Mouse (Mus musculus) kidney, embryonic 15.5 days (tissue): ENCODE measurements around the gene Etl4. TPM values are rescaled to one million over a fixed set of nuclear protein-coding genes. Genes with fewer than 3 reads are reported as not detected.
"Not testable (repeated sequence)": the region's sequence is repeated elsewhere in the genome, so short reads cannot be mapped to it uniquely, and the experiment has no call there.

Source experiments
- ATAC-seq: fragments of 200-750 bp; cut with Nextera tagmentation; replicated peaks from 2 replicates; pipeline ENCODE4 v1.8.0; 2017; ENCODE audit warnings: moderate TSS enrichment; ENCODE audit not compliant: low FRiP score
- H3K27ac ChIP-seq: fragments of 300-500 bp; sonication (generic); 2 replicates; pipeline ENCODE4 v1.5.1; 2015; ENCODE audit warnings: mild to moderate bottlenecking, inconsistent platforms
- H3K27me3 ChIP-seq: fragments of 300-500 bp; sonication (generic); 2 replicates; pipeline ENCODE4 v1.6.1; 2015; ENCODE audit warnings: inconsistent platforms
- H3K36me3 ChIP-seq: fragments of 300-500 bp; sonication (generic); 2 replicates; pipeline ENCODE4 v1.6.1; 2015; ENCODE audit warnings: inconsistent platforms
- H3K4me1 ChIP-seq: fragments of 300-500 bp; sonication (generic); 2 replicates; pipeline ENCODE4 v1.6.1; 2015; ENCODE audit warnings: inconsistent platforms
- H3K4me2 ChIP-seq: fragments of 300-500 bp; sonication (generic); 2 replicates; pipeline ENCODE4 v1.6.1; 2015; ENCODE audit warnings: moderate library complexity, mild to moderate bottlenecking, inconsistent platforms
- H3K4me3 ChIP-seq: fragments of 300-500 bp; sonication (generic); replicated peaks from 2 replicates; pipeline ENCODE4 v1.5.1; 2015; ENCODE audit warnings: mild to moderate bottlenecking, inconsistent platforms
- H3K9ac ChIP-seq: fragments of 300-500 bp; sonication (generic); 2 replicates; pipeline ENCODE4 v1.6.1; 2015; ENCODE audit warnings: mild to moderate bottlenecking, inconsistent platforms
- H3K9me3 ChIP-seq: fragments of 300-500 bp; sonication (generic); replicated peaks from 2 replicates; pipeline ENCODE4 v1.6.1; 2016; ENCODE audit warnings: inconsistent platforms
- WGBS: fragments of 180-500 bp; shearing (Covaris S2); methylation state at CpG from one replicate; pipeline ENCODE4 v1.1.7; 2015; ENCODE audit warnings: mixed read lengths; 5-methylcytosine and 5-hydroxymethylcytosine counted together
- polyA plus RNA-seq: library from polyadenylated mRNA; unstranded; fragments of >200 nt; fragmentation: Nextera tagmentation; extraction: Ambion mirVana; gene quantifications from 2 replicates; pipeline ENCODE4 v1.2.1, GENCODE M21; 2015

Etl4 gene
- polyA plus RNA-seq, 1 experiment from 2014 or later: 63.2 TPM

DNA sequence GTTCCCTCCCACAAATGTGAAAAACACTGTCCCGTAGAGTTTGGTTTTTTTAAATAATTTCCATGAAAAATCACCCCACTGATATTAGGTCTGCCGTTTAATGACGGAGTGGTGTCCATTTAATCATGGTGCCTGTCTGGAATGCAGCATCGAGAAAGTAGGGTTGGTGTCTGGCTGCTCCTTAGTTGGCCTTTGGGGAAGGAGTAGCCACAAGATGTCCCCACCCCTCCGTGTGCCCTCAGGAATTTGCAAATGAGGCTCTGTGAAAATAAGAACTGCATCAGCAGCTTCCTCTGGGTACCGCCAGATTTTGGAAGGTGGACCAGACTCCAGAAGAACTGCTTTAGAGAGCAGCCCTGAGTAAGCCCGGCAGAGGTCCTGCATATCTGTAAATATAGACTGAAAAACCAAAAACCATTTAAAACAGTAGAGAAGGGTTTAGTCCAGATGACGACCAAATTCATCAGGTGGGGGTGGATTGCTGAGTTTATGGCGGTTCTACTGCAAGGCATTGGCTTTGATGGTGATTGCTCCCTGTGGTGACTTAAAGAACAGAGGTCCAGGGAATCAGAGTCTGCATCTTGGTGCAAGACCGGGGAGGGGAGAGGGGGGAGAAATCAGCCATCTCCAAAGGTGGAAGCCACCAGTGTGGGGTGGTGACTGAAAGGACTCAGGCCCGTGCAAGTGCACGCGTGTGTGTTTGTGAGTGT, 762.1 kb downstream of the Etl4 start:
- WGBS: 43% methylated on average over 13 of the region's 13 CpGs
- no peak for ATAC-seq

DNA sequence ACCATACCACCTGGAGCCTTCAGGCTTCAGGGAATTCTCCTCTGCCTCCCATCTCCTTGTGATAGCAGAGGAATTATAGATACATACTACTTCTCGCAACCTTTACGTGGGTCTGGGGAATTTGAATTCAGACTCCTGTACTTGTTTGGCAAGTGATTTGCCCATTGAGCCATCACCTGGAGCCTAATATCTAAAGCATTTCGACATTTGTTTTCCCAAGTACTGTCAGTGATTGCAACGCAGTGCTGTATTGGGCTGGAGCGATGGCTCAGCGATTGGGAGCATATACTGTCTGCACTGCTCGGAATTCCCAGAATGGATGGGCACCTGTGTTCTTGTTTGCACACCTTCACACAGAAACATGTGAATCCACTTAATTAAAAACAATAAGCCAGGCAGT, 762.7 kb downstream of the Etl4 start:
- ATAC-seq: no peak
- no peaks in the 10 kb centered on the region for H3K9me3 ChIP-seq
- H3K36me3 ChIP-seq: peaks cover 14% of the 10 kb centered on the region; the same call in 1 of the 2 replicates
- H3K4me1 ChIP-seq: no peaks in the 10 kb centered on the region
- WGBS: 89% methylated on average over 7 of the region's 7 CpGs
- H3K4me3 ChIP-seq: no peak overlapping the region
- no peak overlapping the region for H3K9ac ChIP-seq
- no peaks in the 10 kb centered on the region for H3K27me3 ChIP-seq
- H3K27ac ChIP-seq: no peak overlapping the region
- no peak overlapping the region for H3K4me2 ChIP-seq

More for the DNA sequence above, 762.1 kb downstream of the Etl4 start:
- Histone ChIP-seq H3K4me1 (no peaks in the 10 kb centered on the region), H3K9ac (no peak overlapping the region), H3K36me3 (peaks cover 14% of the 10 kb centered on the region; the same call in 1 of the 2 replicates), H3K4me3 (no peak overlapping the region), H3K27me3 (no peaks in the 10 kb centered on the region), H3K9me3 (no peaks in the 10 kb centered on the region), H3K4me2 (no peak overlapping the region), H3K27ac (no peak overlapping the region)

DNA sequence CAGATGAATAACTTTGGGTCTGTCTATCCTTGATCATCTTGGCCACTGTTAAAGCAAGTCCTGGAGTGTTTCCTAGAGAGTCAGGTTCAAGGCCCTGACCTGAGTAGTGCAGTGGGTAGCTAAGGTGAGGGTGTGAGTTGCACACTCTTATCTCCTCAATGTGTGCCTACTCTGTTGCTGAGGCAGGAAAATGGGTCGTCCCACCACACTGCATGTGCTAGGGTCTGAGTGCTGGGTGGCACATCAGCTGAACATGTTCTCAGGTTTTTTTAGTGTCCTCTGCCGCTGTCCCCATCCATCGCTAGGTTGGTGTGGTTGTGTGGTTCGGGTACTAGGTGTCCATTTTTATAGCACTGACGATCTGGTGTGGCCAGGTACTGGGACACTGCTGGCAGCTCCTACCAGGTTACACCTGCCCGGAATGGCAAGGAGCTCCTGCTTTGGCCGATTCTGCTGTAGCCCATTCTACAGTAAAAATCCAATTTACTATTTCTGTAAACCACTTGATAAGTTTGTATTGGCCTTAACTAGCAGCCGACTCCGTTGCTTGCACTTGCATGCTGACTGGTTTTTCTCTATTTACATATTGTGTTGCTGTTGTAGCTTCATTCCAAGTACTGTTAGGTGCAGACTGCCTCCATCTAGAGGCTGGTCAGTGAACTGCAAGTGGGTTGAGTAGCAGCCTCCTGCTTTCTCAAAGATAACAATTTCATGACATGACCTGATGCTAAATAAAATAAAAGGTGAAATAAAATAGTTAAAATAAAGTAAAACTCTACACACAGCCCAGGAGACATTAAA, 763.4 kb downstream of the Etl4 start:
- Histone ChIP-seq H3K9ac (no peak overlapping the region), H3K4me3 (no peak overlapping the region), H3K4me2 (no peak overlapping the region), H3K4me1 (no peaks in the 10 kb centered on the region), H3K36me3 (peaks cover 9% of the 10 kb centered on the region; the same call in 1 of the 2 replicates), H3K27ac (no peak overlapping the region), H3K27me3 (no peaks in the 10 kb centered on the region), H3K9me3 (no peaks in the 10 kb centered on the region)
- no peak for ATAC-seq
- 65% methylated on average over 9 of the region's 9 CpGs for WGBS

DNA sequence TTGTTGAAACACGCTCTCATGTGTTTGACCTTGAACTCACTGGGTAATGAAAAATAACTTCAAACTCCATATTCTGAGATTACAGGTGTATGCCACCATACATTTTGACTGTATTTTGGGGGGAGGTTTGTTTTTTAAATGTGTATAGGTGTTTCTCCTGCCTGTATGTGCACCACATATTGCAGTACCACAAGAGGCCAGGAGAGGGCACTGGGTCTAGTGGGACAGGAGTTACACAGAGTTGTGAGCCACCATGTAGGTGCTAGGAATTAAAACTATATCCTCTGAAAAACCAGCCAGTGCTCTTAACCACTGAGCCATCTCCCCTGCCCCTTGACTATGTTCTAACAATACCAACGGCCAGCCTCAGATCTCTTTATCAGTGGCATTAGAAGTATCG, 766.8 kb downstream of the Etl4 start:
- no peak overlapping the region for H3K4me2 ChIP-seq
- no peak overlapping the region for H3K9ac ChIP-seq
- 0 out of 2 replicates have a peak, but pooled peaks cover 4% of the 10 kb centered on the region for H3K36me3 ChIP-seq
- H3K27me3 ChIP-seq: no peaks in the 10 kb centered on the region
- ATAC-seq: no peak
- no peak overlapping the region for H3K4me3 ChIP-seq
- WGBS: 96% methylated on average over 3 of the region's 3 CpGs
- H3K9me3 ChIP-seq: no peaks in the 10 kb centered on the region
- H3K27ac ChIP-seq: no peak overlapping the region
- H3K4me1 ChIP-seq: 0 out of 2 replicates have a peak, but pooled peaks cover 3% of the 10 kb centered on the region

- Histone ChIP-seq H3K9ac (no peak overlapping the region), H3K9me3 (no peaks in the 10 kb centered on the region), H3K4me3 (no peak overlapping the region), H3K4me2 (no peak overlapping the region), H3K4me1 (0 out of 2 replicates have a peak, but pooled peaks cover 3% of the 10 kb centered on the region), H3K36me3 (peaks cover 10% of the 10 kb centered on the region; the same call in 1 of the 2 replicates), H3K27ac (no peak overlapping the region), H3K27me3 (no peaks in the 10 kb centered on the region)
- ATAC-seq: no peak
- WGBS: 64% methylated on average over 7 of the region's 7 CpGs
Measured at GRCm38 (mm10) chr2:20678793-20679192, 769.2 kb downstream of the Etl4 start.

DNA sequence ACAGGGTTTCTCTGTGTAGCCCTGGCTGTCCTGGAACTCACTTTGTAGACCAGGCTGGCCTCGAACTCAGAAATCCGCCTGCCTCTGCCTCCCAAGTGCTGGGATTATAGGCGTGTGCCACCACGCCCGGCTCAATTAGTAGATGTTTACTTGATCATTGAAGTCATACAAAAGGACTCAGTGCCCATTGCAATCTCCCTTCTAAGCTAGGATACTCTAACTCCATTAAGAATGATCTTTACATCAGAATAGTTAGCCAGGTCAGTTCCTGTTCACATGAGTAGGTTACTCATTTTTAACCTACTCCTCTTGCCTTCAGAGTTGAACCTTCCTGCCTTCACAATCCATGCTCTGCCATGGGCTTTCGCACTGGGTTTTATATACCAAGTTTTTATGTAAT, 772.6 kb downstream of the Etl4 start:
- 96% methylated on average over 6 of the region's 6 CpGs for WGBS
- not testable (repeated sequence) for ATAC-seq

GRCm38 (mm10) chr2:20689389-20689788, 779.8 kb downstream of the Etl4 start:
- H3K4me3 ChIP-seq: no peak overlapping the region
- H3K9me3 ChIP-seq: no peaks in the 10 kb centered on the region
- WGBS: 37% methylated on average over 3 of the region's 3 CpGs
- H3K4me2 ChIP-seq: no peak overlapping the region
- peaks cover 4% of the 10 kb centered on the region; the same call in 1 of the 2 replicates for H3K36me3 ChIP-seq
- H3K27me3 ChIP-seq: no peaks in the 10 kb centered on the region
- no peaks in the 10 kb centered on the region for H3K4me1 ChIP-seq
- no peak for ATAC-seq
- no peak overlapping the region for H3K27ac ChIP-seq
- H3K9ac ChIP-seq: no peak overlapping the region

More for the DNA sequence above, 772.6 kb downstream of the Etl4 start:
- not testable (repeated sequence) for H3K4me3 ChIP-seq, H3K9me3 ChIP-seq, H3K36me3 ChIP-seq, H3K4me2 ChIP-seq, H3K9ac ChIP-seq, H3K4me1 ChIP-seq, H3K27ac ChIP-seq, H3K27me3 ChIP-seq

DNA sequence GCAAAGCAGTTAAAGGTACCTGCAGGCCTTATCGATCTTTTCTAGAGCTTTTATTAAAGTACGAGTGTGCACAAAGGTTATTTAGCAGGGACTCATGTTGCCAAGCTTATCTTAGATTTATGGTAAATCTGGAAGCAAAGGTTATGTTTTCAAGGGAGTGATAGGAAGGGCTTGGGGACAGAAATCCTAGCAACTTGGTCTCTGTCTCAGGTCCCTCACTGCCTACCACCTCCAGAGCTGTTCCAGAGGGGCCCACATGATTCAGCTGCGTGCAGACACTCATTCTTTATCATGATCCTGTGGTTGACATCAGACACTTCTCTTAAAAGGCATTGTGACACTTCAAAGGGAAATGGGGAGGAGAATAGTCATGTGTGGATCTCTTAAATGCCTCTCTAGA, 783.3 kb downstream of the Etl4 start:
- no peak for ATAC-seq
- Histone ChIP-seq H3K27me3 (no peaks in the 10 kb centered on the region), H3K4me1 (no peaks in the 10 kb centered on the region), H3K9ac (no peak overlapping the region), H3K4me2 (no peak overlapping the region), H3K36me3 (peaks cover 4% of the 10 kb centered on the region; the same call in 1 of the 2 replicates), H3K27ac (no peak overlapping the region), H3K4me3 (no peak overlapping the region), H3K9me3 (no peaks in the 10 kb centered on the region)
- 71% methylated on average over 3 of the region's 3 CpGs for WGBS

GRCm38 (mm10) chr2:20693772-20694171, 784.2 kb downstream of the Etl4 start:
- no peaks in the 10 kb centered on the region for H3K27me3 ChIP-seq
- no peak overlapping the region for H3K9ac ChIP-seq
- H3K4me1 ChIP-seq: no peaks in the 10 kb centered on the region
- no peak overlapping the region for H3K27ac ChIP-seq
- 90% methylated on average over 1 of the region's 1 CpGs for WGBS
- no peaks in the 10 kb centered on the region for H3K9me3 ChIP-seq
- no peak overlapping the region for H3K4me2 ChIP-seq
- H3K4me3 ChIP-seq: no peak overlapping the region
- 0 out of 2 replicates have a peak, but pooled peaks have one; percentile 25 for ATAC-seq
- H3K36me3 ChIP-seq: peaks cover 4% of the 10 kb centered on the region; the same call in 1 of the 2 replicates

- H3K27ac ChIP-seq: no peak overlapping the region
- no peak overlapping the region for H3K4me3 ChIP-seq
- no peaks in the 10 kb centered on the region for H3K9me3 ChIP-seq
- no peaks in the 10 kb centered on the region for H3K4me1 ChIP-seq
- WGBS: 73% methylated on average over 1 of the region's 1 CpGs
- H3K4me2 ChIP-seq: no peak overlapping the region
- no peaks in the 10 kb centered on the region for H3K36me3 ChIP-seq
- ATAC-seq: no peak
- H3K9ac ChIP-seq: no peak overlapping the region
- H3K27me3 ChIP-seq: no peaks in the 10 kb centered on the region
Measured at GRCm38 (mm10) chr2:20697719-20698118, 788.1 kb downstream of the Etl4 start.

GRCm38 (mm10) chr2:20705110-20705509, 795.5 kb downstream of the Etl4 start:
- H3K9me3 ChIP-seq: no peaks in the 10 kb centered on the region
- H3K4me3 ChIP-seq: no peak overlapping the region
- no peaks in the 10 kb centered on the region for H3K4me1 ChIP-seq
- peaks cover 38% of the 10 kb centered on the region for H3K36me3 ChIP-seq
- H3K9ac ChIP-seq: no peak overlapping the region
- no peak overlapping the region for H3K4me2 ChIP-seq
- WGBS: 79% methylated on average over 4 of the region's 4 CpGs
- H3K27ac ChIP-seq: no peak overlapping the region
- ATAC-seq: no peak
- no peaks in the 10 kb centered on the region for H3K27me3 ChIP-seq

DNA sequence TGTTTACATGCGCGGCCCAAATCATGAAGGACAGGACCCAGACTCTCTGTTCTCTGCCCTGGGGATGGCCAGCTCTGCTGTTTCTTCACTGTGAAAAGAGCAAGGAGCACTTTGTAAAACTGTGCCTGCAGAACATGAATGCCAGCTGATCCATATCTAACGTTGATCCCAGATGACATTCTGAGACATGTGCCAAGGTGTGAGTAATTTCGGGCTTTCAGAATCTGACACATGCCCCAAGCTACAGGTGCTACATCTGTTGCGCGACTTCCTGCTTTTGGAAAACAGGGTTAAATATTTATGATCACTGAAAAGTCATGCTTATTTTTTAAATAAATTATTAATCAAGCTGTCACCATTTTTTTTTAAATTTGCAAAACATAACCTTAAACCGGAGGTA, 801.0 kb downstream of the Etl4 start:
- no peak for ATAC-seq
- Histone ChIP-seq H3K4me1 (no peaks in the 10 kb centered on the region), H3K4me3 (no peak overlapping the region), H3K36me3 (peaks cover 59% of the 10 kb centered on the region), H3K9ac (no peak overlapping the region), H3K4me2 (no peak overlapping the region), H3K27ac (no peak overlapping the region), H3K27me3 (no peaks in the 10 kb centered on the region), H3K9me3 (no peaks in the 10 kb centered on the region)
- 84% methylated on average over 7 of the region's 7 CpGs for WGBS
